Mouse (Mus musculus) left cerebral cortex, postnatal 14 days (tissue): ENCODE results near the gene Gm49380. TPM values are rescaled to one million over a fixed set of nuclear protein-coding genes. Genes with fewer than 3 reads are reported as not detected.

Experiments used
- DNase-seq, 2 experiments: peaks; one replicate each; pipeline ENCODE4 v3.0.0; 2021 to 2022; ENCODE audit warnings: low spot score in 2 of 2, mixed read lengths in 1 of 2
- intact Hi-C: fragments of 180-260 bp; cut with DNase I; formaldehyde crosslinking; loops from one replicate; pipeline ENCODE4 v1.15.1; 2025
- total RNA-seq, 2 experiments: library from RNA; stranded (reverse); gene quantifications; 2 replicates each; pipeline ENCODE4 v1.2.3; 2021

The Gm49380 gene
- total RNA-seq, 2 experiments from 2014 or later: 0.25 to 0.37 TPM

GRCm38 (mm10) chr9:44065177-44065576 lies 48.1 kb downstream of the Gm49380 start:
- no peak for DNase-seq

GRCm38 (mm10) chr9:44058606-44059005 lies 54.7 kb downstream of the Gm49380 start:
- intact Hi-C loops: no loop called here
- no peak for DNase-seq

More at GRCm38 (mm10) chr9:44065177-44065576, 48.1 kb downstream of the Gm49380 start:
- intact Hi-C loops: loop anchor here (5.0 kb wide), 1 partner anchor 42 kb away; the partner anchor contains the start of gene C1qtnf5

- intact Hi-C loops: no loop called here
- DNase-seq: no peak
Observed at GRCm38 (mm10) chr9:44053936-44054335, 59.4 kb downstream of the Gm49380 start.

- intact Hi-C loops: no loop called here
- DNase-seq: no peak
Observed at GRCm38 (mm10) chr9:44052855-44053254, 60.4 kb downstream of the Gm49380 start.

- no peak for DNase-seq
- intact Hi-C loops: no loop called here
Observed at GRCm38 (mm10) chr9:44049381-44050165, 63.7 kb downstream of the Gm49380 start.

- DNase-seq: peak; percentile 52 to 55
- intact Hi-C loops: no loop called here
Observed at GRCm38 (mm10) chr9:44048541-44049380, 64.5 kb downstream of the Gm49380 start.

- intact Hi-C loops: no loop called here
Observed at GRCm38 (mm10) chr9:44047571-44048490, 65.5 kb downstream of the Gm49380 start.

GRCm38 (mm10) chr9:44047071-44047470 lies 66.2 kb downstream of the Gm49380 start:
- intact Hi-C loops: no loop called here
- no peak for DNase-seq

More at GRCm38 (mm10) chr9:44047571-44048490, 65.5 kb downstream of the Gm49380 start:
- no peak for DNase-seq

GRCm38 (mm10) chr9:44046426-44046825 lies 66.9 kb downstream of the Gm49380 start:
- intact Hi-C loops: no loop called here
- no peak for DNase-seq

- DNase-seq: no peak
- intact Hi-C loops: no loop called here
Observed at GRCm38 (mm10) chr9:44045884-44046272, 67.4 kb downstream of the Gm49380 start.

GRCm38 (mm10) chr9:44045158-44045883 lies 68.0 kb downstream of the Gm49380 start:
- intact Hi-C loops: no loop called here
- no peak for DNase-seq

GRCm38 (mm10) chr9:44044426-44045157 lies 68.7 kb downstream of the Gm49380 start:
- intact Hi-C loops: loop anchor here (5.0 kb wide), 1 partner anchor 37 kb away; no protein-coding TSS in a partner anchor

GRCm38 (mm10) chr9:44043708-44044425 lies 69.4 kb downstream of the Gm49380 start:
- intact Hi-C loops: loop anchor here (5.0 kb wide), 1 partner anchor 37 kb away; no protein-coding TSS in a partner anchor
- peak in 1 of 2 experiments; percentile 44 for DNase-seq

More at GRCm38 (mm10) chr9:44044426-44045157, 68.7 kb downstream of the Gm49380 start:
- DNase-seq: peak in 1 of 2 experiments; percentile 51

- intact Hi-C loops: loop anchor here (5.0 kb wide), 1 partner anchor 36 kb away; no protein-coding TSS in a partner anchor
Observed at GRCm38 (mm10) chr9:44042836-44043707, 70.2 kb downstream of the Gm49380 start, which contains the start of gene Thy1. TSS of gene Thy1 (plus strand) at chr9:44043384.

GRCm38 (mm10) chr9:44042396-44042680 lies 71.0 kb downstream of the Gm49380 start:
- intact Hi-C loops: loop anchor here (5.0 kb wide), 1 partner anchor 35 kb away; no protein-coding TSS in a partner anchor
- DNase-seq: no peak

More at GRCm38 (mm10) chr9:44042836-44043707, 70.2 kb downstream of the Gm49380 start, which contains the start of gene Thy1:
- DNase-seq: peak; percentile 80 to 83
